Mouse (Mus musculus): ENCODE results near the gene Shc4. TPM values are rescaled to one million over a fixed set of nuclear protein-coding genes. Genes with fewer than 3 reads are reported as not detected.

Gene Shc4
- polyA plus RNA-seq, 1 experiment from 2014 or later = 0.26 TPM

- H3K36me3 ChIP-seq (replicated peaks; ENCODE audit: insufficient read depth, low read length) = no peaks in the 10 kb centered on the region
- no peaks in the 10 kb centered on the region for H3K4me1 ChIP-seq (ENCODE audit: insufficient read depth)
- DNase-seq (no peak), ATAC-seq (no peak)
- no peak overlapping the region for H3K27ac ChIP-seq (ENCODE audit: low read depth)
- H3K9ac ChIP-seq (replicated peaks) = no peak overlapping the region
- no peaks in the 10 kb centered on the region for H3K27me3 ChIP-seq (ENCODE audit: insufficient read depth, low read length)
- 79% methylated on average over 6 of the region's 6 CpGs for WGBS (ENCODE audit: insufficient replicate concordance)
- TF ChIP-seq CTCF (IDR thresholded peaks at IDR 0.05; ENCODE audit: low read depth) = no peak
- no peak for TF ChIP-seq EP300 (IDR thresholded peaks at IDR 0.05; ENCODE audit: low read depth)
- no peak overlapping the region for H3K4me3 ChIP-seq (ENCODE audit: low read depth, low read length)
- no peak overlapping the region for H3K4me2 ChIP-seq (ENCODE audit: low read depth, low read length)
- no peaks in the 10 kb centered on the region for H3K9me3 ChIP-seq (ENCODE audit: low read length)
Measured at GRCm38 (mm10) chr2:125644912-125645311, 79.0 kb downstream of the Shc4 start.

- H3K9me3 ChIP-seq (ENCODE audit: low read length) = no peaks in the 10 kb centered on the region
- no peak overlapping the region for H3K27ac ChIP-seq (ENCODE audit: low read depth)
- H3K27me3 ChIP-seq (ENCODE audit: insufficient read depth, low read length) = no peaks in the 10 kb centered on the region
- no peak overlapping the region for H3K4me3 ChIP-seq (ENCODE audit: low read depth, low read length)
- DNase-seq (no peak), ATAC-seq (no peak)
- TF ChIP-seq CTCF (IDR thresholded peaks at IDR 0.05; ENCODE audit: low read depth) (no peak), EP300 (IDR thresholded peaks at IDR 0.05; ENCODE audit: low read depth) (no peak)
- no peaks in the 10 kb centered on the region; the same call in 1 of the 2 replicates for H3K4me1 ChIP-seq (ENCODE audit: insufficient read depth)
- 65% methylated on average over 7 of the region's 7 CpGs for WGBS (ENCODE audit: insufficient replicate concordance)
- H3K9ac ChIP-seq (replicated peaks) = no peak overlapping the region
- no peak overlapping the region for H3K4me2 ChIP-seq (ENCODE audit: low read depth, low read length)
- H3K36me3 ChIP-seq (replicated peaks; ENCODE audit: insufficient read depth, low read length) = no peaks in the 10 kb centered on the region
Measured at GRCm38 (mm10) chr2:125637331-125637730, 86.6 kb downstream of the Shc4 start.

GRCm38 (mm10) chr2:125630010-125630409, 93.9 kb downstream of the Shc4 start:
- ATAC-seq = no peak
- DNase-seq = no peak
- no peak overlapping the region for H3K9ac ChIP-seq (replicated peaks)
- no peaks in the 10 kb centered on the region for H3K9me3 ChIP-seq (ENCODE audit: low read length)
- no peak overlapping the region for H3K27ac ChIP-seq (ENCODE audit: low read depth)
- H3K27me3 ChIP-seq (ENCODE audit: insufficient read depth, low read length) = no peaks in the 10 kb centered on the region
- no peak overlapping the region for H3K4me3 ChIP-seq (ENCODE audit: low read depth, low read length)
- H3K4me2 ChIP-seq (ENCODE audit: low read depth, low read length) = no peak overlapping the region
- H3K36me3 ChIP-seq (replicated peaks; ENCODE audit: insufficient read depth, low read length) = no peaks in the 10 kb centered on the region
- TF ChIP-seq EP300 (IDR thresholded peaks at IDR 0.05; ENCODE audit: low read depth) = no peak
- WGBS (ENCODE audit: insufficient replicate concordance) = 92% methylated on average over 2 of the region's 2 CpGs
- H3K4me1 ChIP-seq (ENCODE audit: insufficient read depth) = peaks cover 11% of the 10 kb centered on the region

- 69% methylated on average over 6 of the region's 6 CpGs for WGBS (ENCODE audit: insufficient replicate concordance)
Measured at GRCm38 (mm10) chr2:125628487-125628886, 95.5 kb downstream of the Shc4 start.

DNA sequence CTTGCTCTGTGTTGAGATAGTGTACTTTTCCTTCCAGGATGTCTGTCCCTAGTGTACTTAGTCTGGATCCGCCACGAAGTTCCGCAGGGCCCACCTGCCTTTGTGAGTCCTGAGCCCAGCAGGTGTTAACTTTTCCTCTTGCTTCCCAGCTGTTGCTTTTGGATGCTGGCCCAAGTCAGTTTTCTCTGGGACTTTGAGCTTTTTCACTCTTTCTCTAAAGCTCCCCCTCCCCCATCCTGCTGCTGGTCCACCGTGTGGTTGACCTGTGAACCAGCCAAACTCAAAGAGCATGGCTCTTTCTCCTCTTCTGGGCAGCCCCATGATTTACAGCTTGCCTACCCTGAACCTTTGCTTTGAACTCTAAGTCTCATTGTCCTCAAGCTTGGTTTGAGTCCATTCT, 97.4 kb downstream of the Shc4 start:
- H3K27me3 ChIP-seq (ENCODE audit: insufficient read depth, low read length) = no peaks in the 10 kb centered on the region
- H3K4me1 ChIP-seq (ENCODE audit: insufficient read depth) = peaks cover 24% of the 10 kb centered on the region
- DNase-seq = peak; percentile 59
- H3K36me3 ChIP-seq (replicated peaks; ENCODE audit: insufficient read depth, low read length) = no peaks in the 10 kb centered on the region
- 72% methylated on average over 4 of the region's 4 CpGs for WGBS (ENCODE audit: insufficient replicate concordance)
- H3K4me3 ChIP-seq (ENCODE audit: low read depth, low read length) = no peak overlapping the region
- H3K9me3 ChIP-seq (ENCODE audit: low read length) = no peaks in the 10 kb centered on the region
- no peak overlapping the region for H3K4me2 ChIP-seq (ENCODE audit: low read depth, low read length)
- 0 out of 2 replicates have a peak overlapping the region, but pooled peaks have one; percentile 12 for H3K27ac ChIP-seq (ENCODE audit: low read depth)
- TF ChIP-seq CTCF (IDR thresholded peaks at IDR 0.05; ENCODE audit: low read depth) (no peak), EP300 (IDR thresholded peaks at IDR 0.05; ENCODE audit: low read depth) (no peak)
- ATAC-seq = peak; percentile 5; the same call in 1 of the 2 replicates
- no peak overlapping the region for H3K9ac ChIP-seq (replicated peaks)

More at GRCm38 (mm10) chr2:125628487-125628886, 95.5 kb downstream of the Shc4 start:
- TF ChIP-seq EP300 (IDR thresholded peaks at IDR 0.05; ENCODE audit: low read depth) (no peak), CTCF (IDR thresholded peaks at IDR 0.05; ENCODE audit: low read depth) (no peak)
- H3K36me3 ChIP-seq (replicated peaks; ENCODE audit: insufficient read depth, low read length) = no peaks in the 10 kb centered on the region
- H3K4me2 ChIP-seq (ENCODE audit: low read depth, low read length) = no peak overlapping the region
- peaks cover 18% of the 10 kb centered on the region for H3K4me1 ChIP-seq (ENCODE audit: insufficient read depth)
- no peak overlapping the region for H3K9ac ChIP-seq (replicated peaks)
- DNase-seq = no peak
- no peak overlapping the region for H3K4me3 ChIP-seq (ENCODE audit: low read depth, low read length)
- no peak for ATAC-seq
- no peaks in the 10 kb centered on the region for H3K27me3 ChIP-seq (ENCODE audit: insufficient read depth, low read length)
- no peak overlapping the region for H3K27ac ChIP-seq (ENCODE audit: low read depth)
- H3K9me3 ChIP-seq (ENCODE audit: low read length) = no peaks in the 10 kb centered on the region

- Histone ChIP-seq H3K9ac (replicated peaks) (peak within 1 kb of the TSS; percentile 85), H3K9me3 (ENCODE audit: low read length) (no peaks in the 10 kb centered on the region), H3K4me2 (ENCODE audit: low read depth, low read length) (peak within 1 kb of the TSS; percentile 85), H3K27ac (ENCODE audit: low read depth) (peak within 1 kb of the TSS; percentile 75), H3K4me1 (ENCODE audit: insufficient read depth) (peaks cover 24% of the 10 kb centered on the region), H3K27me3 (ENCODE audit: insufficient read depth, low read length) (no peaks in the 10 kb centered on the region), H3K4me3 (ENCODE audit: low read depth, low read length) (peak within 1 kb of the TSS; percentile 84), H3K36me3 (replicated peaks; ENCODE audit: insufficient read depth, low read length) (peaks cover 10% of the 10 kb centered on the region)
- TF ChIP-seq EP300 (IDR thresholded peaks at IDR 0.05; ENCODE audit: low read depth) (no peak), CTCF (IDR thresholded peaks at IDR 0.05; ENCODE audit: low read depth) (peak; percentile 54)
- ATAC-seq (peak; percentile 98), DNase-seq (peak; percentile 98)
- under 1% methylated on average over 50 of the region's 50 CpGs for WGBS (ENCODE audit: insufficient replicate concordance)
Measured at GRCm38 (mm10) chr2:125624837-125625351, 99.1 kb downstream of the Shc4 start, which contains the start of gene Cep152. Cep152 (minus strand) TSS chr2:125625113.

All from liver, postnatal 0 days (tissue).